Mouse (Mus musculus): ENCODE results near the gene Gm11627.

DNA sequence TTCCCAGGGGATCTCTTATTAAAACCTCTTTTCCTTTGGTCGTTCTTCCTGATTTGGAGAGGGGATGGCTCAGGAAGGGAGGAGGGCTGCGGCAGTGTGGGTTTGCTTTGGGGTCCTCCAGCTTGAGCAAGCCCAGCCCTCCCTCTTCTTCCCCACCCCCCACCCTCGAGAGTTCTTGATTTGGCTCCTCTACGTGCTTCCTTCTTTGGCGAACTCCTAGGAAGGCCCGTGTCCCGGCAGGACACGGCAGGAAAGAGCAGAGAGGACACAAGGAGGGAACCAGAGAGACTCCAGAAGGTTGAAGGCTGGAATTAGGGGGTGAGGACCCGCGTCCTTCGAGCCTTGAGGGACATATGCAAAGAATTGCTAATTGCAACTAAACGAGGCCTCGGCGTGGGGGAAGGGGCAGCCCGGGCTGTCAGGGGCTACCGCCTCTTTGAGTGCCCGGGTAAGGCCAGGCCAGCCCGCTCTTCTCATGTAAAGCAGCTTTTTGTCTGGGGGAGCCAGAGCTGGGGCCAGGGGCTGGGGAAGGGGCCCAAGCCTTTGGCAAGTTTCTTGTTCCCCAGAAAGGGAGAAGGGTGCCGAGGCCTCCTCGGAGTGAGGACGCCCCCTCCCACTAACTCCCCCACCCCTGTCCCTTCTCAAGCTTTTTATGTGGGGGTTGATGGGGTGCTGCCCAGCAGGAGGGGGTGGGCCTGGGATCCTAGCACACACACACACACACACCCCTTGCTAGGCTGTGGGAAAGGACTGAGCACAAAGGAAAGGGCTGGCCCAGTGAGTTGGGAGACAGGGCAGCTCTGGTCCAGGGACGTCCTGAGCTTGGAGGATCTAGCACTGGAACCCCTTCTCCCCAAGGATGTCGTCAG is at the start of gene Gm11627:
- TF ChIP-seq GATA1 (IDR thresholded peaks at IDR 0.05; ENCODE audit: borderline replicate concordance, low read length): no peak
- no peak for TF ChIP-seq FLI1 (IDR thresholded peaks at IDR 0.05; ENCODE audit: low read length)

Measured in megakaryocyte, embryonic 14.5 days (primary cell).